19 mouse cellular contexts compared by ENCODE assay signal in the genomic region with DNA sequence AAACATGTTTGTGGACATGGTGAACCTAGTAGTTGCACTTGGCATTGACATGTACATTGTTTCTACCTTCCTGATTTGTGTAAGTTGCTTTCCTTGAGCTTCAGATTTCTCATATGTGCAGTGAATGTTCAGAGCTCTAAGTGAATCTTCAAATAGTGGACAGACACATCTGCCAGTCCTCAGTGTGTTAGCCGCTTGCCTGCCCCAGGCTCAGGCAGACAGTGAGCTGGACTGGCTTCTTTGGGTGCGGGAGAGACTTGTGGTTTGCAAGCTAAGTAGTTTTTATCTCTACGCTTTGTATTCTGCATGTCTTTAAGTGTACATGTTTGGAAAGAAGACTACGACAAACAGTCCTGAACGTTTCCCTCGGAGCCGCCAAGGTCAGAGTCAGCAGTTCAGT. TPM values are rescaled to one million over a fixed set of nuclear protein-coding genes. Genes with fewer than 3 reads are reported as not detected.
DNase-seq lines count a peak whose midpoint lies in the region; ATAC-seq and TF ChIP-seq lines count a peak whose summit lies in the region.
"Had no signal": no experiment of that assay in that cellular context is flagged by ENCODE, and none has a peak within 500 bp of the region (broad histone marks: within the 10 kb centered on the region; RNA-seq: fewer than 3 reads in every experiment).

No protein-coding gene starts in this region.

- no peak for ATAC-seq in heart, postnatal 0 days (ENCODE audit: insufficient read depth, low read depth)
- no peak for ATAC-seq in lung, embryonic 16.5 days (ENCODE audit: low read depth)
- ATAC-seq: forebrain, embryonic 15.5 days; intestine, embryonic 15.5 days; midbrain, embryonic 16.5 days had no signal

- H3K4me1 ChIP-seq in heart, postnatal 0 days (ENCODE audit: control insufficient read depth, insufficient read depth) = peaks cover 75% of the 10 kb centered on the region
- H3K4me1 ChIP-seq in lung, embryonic 16.5 days (replicated peaks; ENCODE audit: control insufficient read depth, insufficient read depth, low read length) = peaks cover 48% of the 10 kb centered on the region

- H3K79me2 ChIP-seq in myocyte (ENCODE audit: control insufficient read depth, insufficient read depth) = peaks cover 73% of the 10 kb centered on the region

- no peaks in the 10 kb centered on the region for H3K36me3 ChIP-seq in heart, postnatal 0 days (replicated peaks; ENCODE audit: control insufficient read depth, insufficient read depth, low read length)
- H3K36me3 ChIP-seq in lung, embryonic 16.5 days (ENCODE audit: control insufficient read depth, insufficient read depth, low read length) = no peaks in the 10 kb centered on the region
- H3K36me3 ChIP-seq in myocyte (ENCODE audit: control insufficient read depth, insufficient read depth) = no peaks in the 10 kb centered on the region
- H3K36me3 ChIP-seq: forebrain, embryonic 15.5 days; hindbrain, embryonic 13.5 days; intestine, embryonic 15.5 days had no signal

- no peak overlapping the region for H3K4me3 ChIP-seq in heart, postnatal 0 days (ENCODE audit: low read depth, low read length)
- no peak overlapping the region for H3K4me3 ChIP-seq in lung, embryonic 16.5 days (ENCODE audit: low read length)
- no peak overlapping the region for H3K4me3 ChIP-seq in myocyte
- H3K4me3 ChIP-seq: forebrain, embryonic 15.5 days; hindbrain, embryonic 13.5 days; intestine, embryonic 15.5 days had no signal

- no peak overlapping the region for H3K9ac ChIP-seq in heart, postnatal 0 days (replicated peaks; ENCODE audit: low read depth, low read length)
- no peak overlapping the region for H3K9ac ChIP-seq in lung, embryonic 16.5 days (ENCODE audit: low read length)
- H3K9ac ChIP-seq: forebrain, embryonic 15.5 days; hindbrain, embryonic 13.5 days; intestine, embryonic 15.5 days had no signal

- no peaks in the 10 kb centered on the region for H3K27me3 ChIP-seq in heart, postnatal 0 days (ENCODE audit: control insufficient read depth, insufficient read depth, low read length)
- no peaks in the 10 kb centered on the region for H3K27me3 ChIP-seq in lung, embryonic 16.5 days (ENCODE audit: control insufficient read depth, insufficient read depth, low read depth, low read length)
- no peaks in the 10 kb centered on the region for H3K27me3 ChIP-seq in myocyte (ENCODE audit: control insufficient read depth, insufficient read depth, insufficient read length)
- H3K27me3 ChIP-seq: CH12.LX; forebrain, embryonic 15.5 days; hindbrain, embryonic 13.5 days; intestine, embryonic 15.5 days had no signal

- TF ChIP-seq POLR2A in myocyte (IDR thresholded peaks at IDR 0.05; ENCODE audit: insufficient read length, low read depth) = no peak

- DNase-seq in adrenal gland, adult (ENCODE audit: inconsistent age in 2 of 2, low spot score in 1 of 2) = peak; percentile 19 to 66
- no peak for DNase-seq in adrenal gland, postnatal 25 days
- no peak for DNase-seq in heart, postnatal 0 days (ENCODE audit: low spot score)
- no peak for DNase-seq in heart, postnatal 4 days
- DNase-seq in lung, postnatal 36 days = no peak
- no peak for DNase-seq in cerebellum, postnatal 36 days
- DNase-seq: cerebellum, adult 2 months; gastrocnemius, postnatal 10 days; left cerebral cortex, postnatal 4 days; right cerebral cortex, postnatal 25 days; thymus, adult 18-20 months had no signal

- WGBS in heart, postnatal 0 days = 59% methylated on average over 7 of the region's 7 CpGs
- 54% methylated on average over 7 of the region's 7 CpGs for WGBS in lung, embryonic 16.5 days

- TF ChIP-seq EP300 in heart, postnatal 0 days (IDR thresholded peaks at IDR 0.05; ENCODE audit: low read depth) = no peak

- no peak for TF ChIP-seq CTCF in heart, postnatal 0 days (IDR thresholded peaks at IDR 0.05; ENCODE audit: low read depth)

- no peak overlapping the region for H3ac ChIP-seq in myocyte (ENCODE audit: control insufficient read depth, insufficient read length)

- peak overlapping the region; percentile 70 for H3K27ac ChIP-seq in heart, postnatal 0 days (ENCODE audit: low read depth)
- H3K27ac ChIP-seq in lung, embryonic 16.5 days (ENCODE audit: low read length) = peak overlapping the region; percentile 60; the same call in 1 of the 2 replicates
- H3K27ac ChIP-seq: forebrain, embryonic 15.5 days; hindbrain, embryonic 13.5 days; intestine, embryonic 15.5 days had no signal

- H3K4me2 ChIP-seq in heart, postnatal 0 days (ENCODE audit: low read depth, low read length) = peak overlapping the region; percentile 41
- no peak overlapping the region for H3K4me2 ChIP-seq in lung, embryonic 16.5 days (ENCODE audit: low read depth, low read length)
- peak overlapping the region; percentile 76 for H3K4me2 ChIP-seq in myocyte (ENCODE audit: low read depth)
- H3K4me2 ChIP-seq: forebrain, embryonic 15.5 days; heart, embryonic 11.5 days; hindbrain, embryonic 13.5 days; intestine, embryonic 15.5 days had no signal

- H3K9me3 ChIP-seq in heart, postnatal 0 days (replicated peaks; ENCODE audit: control insufficient read depth, low read length) = no peaks in the 10 kb centered on the region
- no peaks in the 10 kb centered on the region for H3K9me3 ChIP-seq in lung, embryonic 16.5 days (ENCODE audit: control insufficient read depth, low read length)
- H3K9me3 ChIP-seq: forebrain, embryonic 15.5 days; hindbrain, embryonic 13.5 days; intestine, embryonic 15.5 days had no signal

TF ChIP-seq in myocyte, 11 proteins besides CTCF, POLR2A, EP300 and RAD21:
- TF ChIP-seq CEBPB (IDR thresholded peaks at IDR 0.05; ENCODE audit: insufficient read depth, poor library complexity, severe bottlenecking) (no peak), POLR2AphosphoS2 (IDR thresholded peaks at IDR 0.05; ENCODE audit: insufficient read length, low read depth) (no peak), TCF3 (IDR thresholded peaks at IDR 0.05; ENCODE audit: insufficient read length, low read depth) (no peak)
TF ChIP-seq in myocyte: peak in this region for 0.

RNA-seq across cellular contexts. Expression of a gene that starts 13.9 kb away (rescaled TPM):
- 156 and 193 TPM in 2 replicates for total RNA-seq in adrenal gland, postnatal 25 days (2021)
- 84.1 and 115 TPM in 2 replicates for total RNA-seq in heart, postnatal 0 days (2014; rRNA removed; ENCODE audit: low replicate concordance)
- 42.8 and 45.2 TPM in 2 replicates for polyA plus RNA-seq in heart, postnatal 0 days (2015; fragmentation: Nextera tagmentation; extraction: Ambion mirVana)
- 100 to 1,000 TPM in 1 of 2 experiments, 10 to 100 TPM in 1; 95.3 to 102 TPM for total RNA-seq in heart, postnatal 4 days (2021)
- polyA plus RNA-seq in lung, embryonic 16.5 days (2015; fragmentation: Nextera tagmentation; extraction: Ambion mirVana) = 61.5 and 65.7 TPM in 2 replicates
- polyA plus RNA-seq in myocyte (2012; fragmentation: generic; extraction: Trizol) = 18.5 TPM

Comparison
In these comparisons a context has a peak if more than half of its experiments do, and no peak if none do; other contexts are left out.
1. DNase-seq: peak in adrenal gland, adult (2 of 2); none in adrenal gland, postnatal 25 days (single experiment), heart, postnatal 0 days (single experiment), heart, postnatal 4 days (single experiment), lung, postnatal 36 days (single experiment) and cerebellum, postnatal 36 days (0 of 2).